Mouse (Mus musculus): ENCODE measurements around the gene Ube2g1.

DNA sequence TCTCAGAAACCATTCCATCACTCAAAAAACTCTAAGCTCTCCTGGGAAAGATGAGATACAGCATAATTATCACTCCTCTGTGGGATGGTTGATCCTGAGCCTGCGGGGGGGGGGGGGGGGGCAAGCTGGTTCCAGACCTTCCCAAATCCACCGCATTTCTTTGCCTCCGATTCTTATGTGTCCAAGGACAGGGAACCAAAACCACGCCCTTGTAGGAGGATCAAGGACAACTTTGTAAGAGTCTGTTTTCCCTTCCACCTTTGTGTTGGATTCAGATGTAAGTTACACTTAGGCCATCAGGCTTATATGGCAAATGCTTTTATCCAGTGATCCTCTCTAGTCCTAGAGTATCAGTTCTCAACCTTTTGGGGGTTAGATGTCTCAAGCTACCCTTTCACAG, 8.8 kb downstream of the Ube2g1 start:
- no peak for TF ChIP-seq CTCF (IDR thresholded peaks at IDR 0.05; ENCODE audit: insufficient read depth, low read length)
- no peak for TF ChIP-seq POLR2A (IDR thresholded peaks at IDR 0.05; ENCODE audit: borderline replicate concordance, extremely low read depth, low read depth, low read length)

Data from lung, adult 2 months (tissue).